Comparison of ENCODE assay signal across 18 mouse cellular contexts in the genomic region with DNA sequence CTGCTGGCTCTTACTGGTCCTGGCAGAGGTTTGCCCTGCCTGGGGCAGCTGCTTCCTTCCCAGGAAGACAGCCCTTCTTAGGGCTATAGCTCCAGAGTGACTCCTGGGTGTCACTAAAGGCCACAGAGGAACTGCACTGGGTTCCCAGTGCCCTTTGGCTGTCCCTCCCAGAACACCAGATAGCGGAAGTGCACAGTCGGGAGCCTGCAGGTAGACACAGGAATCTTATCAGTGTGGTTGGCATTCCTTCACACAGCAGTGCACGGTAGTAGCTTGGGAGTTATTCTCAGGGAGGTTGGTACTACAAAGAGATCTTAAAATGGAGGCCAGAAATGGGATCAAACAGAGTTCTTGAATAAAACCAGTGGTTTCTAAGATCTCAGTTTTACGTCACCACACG. TPM values are rescaled to one million over a fixed set of nuclear protein-coding genes. Genes with fewer than 3 reads are reported as not detected.
DNase-seq lines count a peak whose midpoint lies in the region; ATAC-seq lines count a peak whose summit lies in the region.
"Had no signal": no experiment of that assay in that cellular context is flagged by ENCODE, and none has a peak within 500 bp of the region (broad histone marks: within the 10 kb centered on the region; RNA-seq: fewer than 3 reads in every experiment).

No protein-coding gene starts in this region.

- no peaks in the 10 kb centered on the region for H3K36me3 ChIP-seq in hindbrain, embryonic 10.5 days
- H3K36me3 ChIP-seq in hindbrain, embryonic 13.5 days = no peaks in the 10 kb centered on the region
- H3K36me3 ChIP-seq in midbrain, embryonic 14.5 days (ENCODE audit: control insufficient read depth, insufficient read depth, low read length) = no peaks in the 10 kb centered on the region
- H3K36me3 ChIP-seq in midbrain, embryonic 15.5 days (replicated peaks) = no peaks in the 10 kb centered on the region
- no peaks in the 10 kb centered on the region for H3K36me3 ChIP-seq in intestine, embryonic 14.5 days (ENCODE audit: control insufficient read depth, insufficient read depth, low read length)
- H3K36me3 ChIP-seq in stomach, embryonic 16.5 days (ENCODE audit: control insufficient read depth, insufficient read depth, low read length) = 0 out of 2 replicates have a peak, but pooled peaks cover 4% of the 10 kb centered on the region
- H3K36me3 ChIP-seq: forebrain, embryonic 15.5 days; midbrain, embryonic 13.5 days; neural tube, embryonic 12.5 days had no signal

- H3K27ac ChIP-seq in hindbrain, embryonic 10.5 days = peak overlapping the region; percentile 67; the same call in 1 of the 2 replicates
- H3K27ac ChIP-seq in hindbrain, embryonic 13.5 days = no peak overlapping the region
- no peak overlapping the region for H3K27ac ChIP-seq in midbrain, embryonic 14.5 days (replicated peaks; ENCODE audit: low read depth, low read length)
- H3K27ac ChIP-seq in midbrain, embryonic 15.5 days = no peak overlapping the region
- 0 out of 2 replicates have a peak overlapping the region, but pooled peaks have one; percentile 58 for H3K27ac ChIP-seq in intestine, embryonic 14.5 days (ENCODE audit: low read depth)
- H3K27ac ChIP-seq in stomach, embryonic 16.5 days (ENCODE audit: low read length) = peak overlapping the region; percentile 94
- H3K27ac ChIP-seq: forebrain, embryonic 15.5 days; midbrain, embryonic 13.5 days; neural tube, embryonic 12.5 days had no signal

- H3K4me2 ChIP-seq in hindbrain, embryonic 13.5 days = no peak overlapping the region
- no peak overlapping the region for H3K4me2 ChIP-seq in midbrain, embryonic 14.5 days (ENCODE audit: low read length)
- H3K4me2 ChIP-seq in midbrain, embryonic 15.5 days = no peak overlapping the region
- no peak overlapping the region for H3K4me2 ChIP-seq in intestine, embryonic 14.5 days (ENCODE audit: low read length)
- H3K4me2 ChIP-seq in stomach, embryonic 16.5 days (ENCODE audit: low read depth, low read length) = no peak overlapping the region
- H3K4me2 ChIP-seq: forebrain, embryonic 15.5 days; midbrain, embryonic 13.5 days; neural tube, embryonic 12.5 days had no signal

- no peak overlapping the region for H3K4me3 ChIP-seq in hindbrain, embryonic 10.5 days
- H3K4me3 ChIP-seq in hindbrain, embryonic 13.5 days = no peak overlapping the region
- no peak overlapping the region for H3K4me3 ChIP-seq in midbrain, embryonic 14.5 days (replicated peaks; ENCODE audit: low read depth, low read length)
- H3K4me3 ChIP-seq in midbrain, embryonic 15.5 days = no peak overlapping the region
- H3K4me3 ChIP-seq in intestine, embryonic 14.5 days (ENCODE audit: low read depth, low read length) = no peak overlapping the region
- no peak overlapping the region for H3K4me3 ChIP-seq in stomach, embryonic 16.5 days (replicated peaks; ENCODE audit: low read length)
- H3K4me3 ChIP-seq: forebrain, embryonic 15.5 days; midbrain, embryonic 13.5 days; neural tube, embryonic 12.5 days had no signal

- H3K4me1 ChIP-seq in hindbrain, embryonic 10.5 days (replicated peaks) = peaks cover 28% of the 10 kb centered on the region
- H3K4me1 ChIP-seq in hindbrain, embryonic 13.5 days (replicated peaks) = peaks cover 11% of the 10 kb centered on the region; the same call in 1 of the 2 replicates
- 0 out of 2 replicates have a peak, but pooled peaks cover 2% of the 10 kb centered on the region for H3K4me1 ChIP-seq in midbrain, embryonic 14.5 days (ENCODE audit: control insufficient read depth, insufficient read depth, low read length)
- H3K4me1 ChIP-seq in midbrain, embryonic 15.5 days = peaks cover 9% of the 10 kb centered on the region; the same call in 1 of the 2 replicates
- no peaks in the 10 kb centered on the region; the same call in 1 of the 2 replicates for H3K4me1 ChIP-seq in intestine, embryonic 14.5 days (replicated peaks; ENCODE audit: control insufficient read depth, insufficient read depth, low read length)
- H3K4me1 ChIP-seq in stomach, embryonic 16.5 days (ENCODE audit: control insufficient read depth, insufficient read depth, low read length) = no peaks in the 10 kb centered on the region
- H3K4me1 ChIP-seq: neural tube, embryonic 12.5 days had no signal

- ATAC-seq in hindbrain, embryonic 13.5 days (ENCODE audit: low FRiP score) = no peak
- ATAC-seq in midbrain, embryonic 14.5 days (ENCODE audit: low FRiP score, low TSS enrichment) = no peak
- ATAC-seq in midbrain, embryonic 15.5 days (replicated peaks) = no peak
- ATAC-seq in intestine, embryonic 14.5 days (replicated peaks; ENCODE audit: low FRiP score, low TSS enrichment, low read depth) = 0 out of 2 replicates have a peak, but pooled peaks have one; percentile 25
- ATAC-seq in stomach, embryonic 16.5 days (ENCODE audit: insufficient read depth, low FRiP score) = peak; percentile 56; the same call in 1 of the 2 replicates
- ATAC-seq: CD4-positive, CD25-positive, alpha-beta regulatory T cell, adult 4 months; forebrain, embryonic 15.5 days had no signal

- no peak for DNase-seq in hindbrain, embryonic 10.5 days (ENCODE audit: low spot score)
- peak; percentile 32 for DNase-seq in midbrain, embryonic 14.5 days
- no peak for DNase-seq in intestine, embryonic 14.5 days (ENCODE audit: low spot score)
- no peak for DNase-seq in B cell, adult 2 months
- DNase-seq: adrenal gland, postnatal 14 days; cerebellum, postnatal 10 days; kidney, adult 18-20 months; kidney, postnatal 14 days; liver; right cerebral cortex, postnatal 25 days; thymus, postnatal 14 days had no signal

- WGBS in hindbrain, embryonic 10.5 days = 84% methylated on average over 5 of the region's 5 CpGs
- 86% methylated on average over 5 of the region's 5 CpGs for WGBS in hindbrain, embryonic 13.5 days
- WGBS in midbrain, embryonic 14.5 days = 66% methylated on average over 5 of the region's 5 CpGs
- WGBS in midbrain, embryonic 15.5 days = 56% methylated on average over 5 of the region's 5 CpGs
- 60% methylated on average over 5 of the region's 5 CpGs for WGBS in intestine, embryonic 14.5 days
- WGBS in stomach, embryonic 16.5 days = 52% methylated on average over 5 of the region's 5 CpGs

- peaks cover 39% of the 10 kb centered on the region for H3K27me3 ChIP-seq in hindbrain, embryonic 10.5 days (ENCODE audit: insufficient read depth, poor library complexity, severe bottlenecking)
- peaks cover 25% of the 10 kb centered on the region; the same call in 1 of the 2 replicates for H3K27me3 ChIP-seq in hindbrain, embryonic 13.5 days
- no peaks in the 10 kb centered on the region for H3K27me3 ChIP-seq in midbrain, embryonic 14.5 days (ENCODE audit: control insufficient read depth, insufficient read depth, low read length)
- H3K27me3 ChIP-seq in midbrain, embryonic 15.5 days (replicated peaks) = no peaks in the 10 kb centered on the region
- H3K27me3 ChIP-seq in intestine, embryonic 14.5 days (replicated peaks; ENCODE audit: control insufficient read depth, insufficient read depth, low read length) = no peaks in the 10 kb centered on the region
- H3K27me3 ChIP-seq in stomach, embryonic 16.5 days (ENCODE audit: control insufficient read depth, insufficient read depth, low read length) = no peaks in the 10 kb centered on the region
- H3K27me3 ChIP-seq: forebrain, embryonic 15.5 days had no signal

- H3K9ac ChIP-seq in hindbrain, embryonic 13.5 days = no peak overlapping the region
- no peak overlapping the region for H3K9ac ChIP-seq in midbrain, embryonic 14.5 days (replicated peaks; ENCODE audit: low read length)
- H3K9ac ChIP-seq in midbrain, embryonic 15.5 days = no peak overlapping the region
- H3K9ac ChIP-seq in intestine, embryonic 14.5 days (ENCODE audit: low read length) = no peak overlapping the region
- no peak overlapping the region for H3K9ac ChIP-seq in stomach, embryonic 16.5 days (ENCODE audit: low read length)
- H3K9ac ChIP-seq: forebrain, embryonic 15.5 days; midbrain, embryonic 13.5 days; neural tube, embryonic 12.5 days had no signal

- H3K9me3 ChIP-seq in hindbrain, embryonic 10.5 days = no peaks in the 10 kb centered on the region
- H3K9me3 ChIP-seq in hindbrain, embryonic 13.5 days = no peaks in the 10 kb centered on the region
- no peaks in the 10 kb centered on the region for H3K9me3 ChIP-seq in midbrain, embryonic 14.5 days (ENCODE audit: control insufficient read depth, low read length)
- H3K9me3 ChIP-seq in midbrain, embryonic 15.5 days = no peaks in the 10 kb centered on the region
- H3K9me3 ChIP-seq in intestine, embryonic 14.5 days (ENCODE audit: control insufficient read depth, low read length) = no peaks in the 10 kb centered on the region
- no peaks in the 10 kb centered on the region for H3K9me3 ChIP-seq in stomach, embryonic 16.5 days (replicated peaks; ENCODE audit: control insufficient read depth, low read length)
- H3K9me3 ChIP-seq: forebrain, embryonic 15.5 days; midbrain, embryonic 13.5 days; neural tube, embryonic 12.5 days had no signal

RNA-seq across cellular contexts. Expression of gene B230104I21Rik, which starts 22.4 kb away (rescaled TPM):
- not detected in 2 replicates for polyA plus RNA-seq in hindbrain, embryonic 10.5 days (2016; fragmentation: Nextera tagmentation; extraction: Ambion mirVana)
- not detected in 2 replicates for polyA plus RNA-seq in hindbrain, embryonic 13.5 days (2015; fragmentation: Nextera tagmentation; extraction: Ambion mirVana)
- polyA plus RNA-seq in midbrain, embryonic 14.5 days (2014; fragmentation: Nextera tagmentation; extraction: Ambion mirVana) = not detected in 2 replicates
- polyA plus RNA-seq in midbrain, embryonic 15.5 days (2015; fragmentation: Nextera tagmentation; extraction: Ambion mirVana) = not detected in 2 replicates
- 0.22 TPM in 1 of 2 replicates, not detected in the other for polyA plus RNA-seq in intestine, embryonic 14.5 days (2014; fragmentation: Nextera tagmentation; extraction: Ambion mirVana)
- polyA plus RNA-seq in stomach, embryonic 16.5 days (2015; fragmentation: Nextera tagmentation; extraction: Ambion mirVana) = not detected in 2 replicates
- polyA plus RNA-seq: CD4-positive, CD25-positive, alpha-beta regulatory T cell, adult 4 months; midbrain, embryonic 13.5 days; neural tube, embryonic 12.5 days had no signal

RNA-seq across cellular contexts. Expression of gene Arhgef16, which starts 56.9 kb away (rescaled TPM):
- polyA plus RNA-seq in hindbrain, embryonic 10.5 days (2016; fragmentation: Nextera tagmentation; extraction: Ambion mirVana) = 4.6 and 7.5 TPM in 2 replicates
- polyA plus RNA-seq in hindbrain, embryonic 13.5 days (2015; fragmentation: Nextera tagmentation; extraction: Ambion mirVana) = 0.88 and 1.2 TPM in 2 replicates
- polyA plus RNA-seq in midbrain, embryonic 14.5 days (2014; fragmentation: Nextera tagmentation; extraction: Ambion mirVana) = 0.74 and 0.93 TPM in 2 replicates
- 0.96 and 1.4 TPM in 2 replicates for polyA plus RNA-seq in midbrain, embryonic 15.5 days (2015; fragmentation: Nextera tagmentation; extraction: Ambion mirVana)
- 36.7 and 38.6 TPM in 2 replicates for polyA plus RNA-seq in intestine, embryonic 14.5 days (2014; fragmentation: Nextera tagmentation; extraction: Ambion mirVana)
- polyA plus RNA-seq in stomach, embryonic 16.5 days (2015; fragmentation: Nextera tagmentation; extraction: Ambion mirVana) = 36.2 and 41.2 TPM in 2 replicates

Comparison
In these comparisons a context has a peak if more than half of its experiments do, and no peak if none do; other contexts are left out.
1. H3K27ac ChIP-seq: peak in hindbrain, embryonic 10.5 days (single experiment), intestine, embryonic 14.5 days (single experiment) and stomach, embryonic 16.5 days (single experiment); none in hindbrain, embryonic 13.5 days (single experiment), midbrain, embryonic 14.5 days (single experiment) and midbrain, embryonic 15.5 days (single experiment).
2. ATAC-seq: peak in intestine, embryonic 14.5 days (single experiment) and stomach, embryonic 16.5 days (single experiment); none in hindbrain, embryonic 13.5 days (single experiment), midbrain, embryonic 14.5 days (single experiment) and midbrain, embryonic 15.5 days (single experiment).